Mouse (Mus musculus): ENCODE measurements around the gene Ptprg.

The Ptprg gene

GRCm38 (mm10) chr14:11817236-11817635 lies 263.9 kb downstream of the Ptprg start:
- in situ Hi-C loops (cut with MboI; ENCODE audit: low sequenced_read_pairs) = no loop called here

- in situ Hi-C loops (cut with MboI; ENCODE audit: low sequenced_read_pairs) = no loop called here
These were observed 264.7 kb downstream of the Ptprg start for GRCm38 (mm10) chr14:11818054-11818453.

GRCm38 (mm10) chr14:11818721-11819120 lies 265.4 kb downstream of the Ptprg start:
- in situ Hi-C loops (cut with MboI; ENCODE audit: low sequenced_read_pairs) = no loop called here

- in situ Hi-C loops (cut with MboI; ENCODE audit: low sequenced_read_pairs) = no loop called here
These were observed 266.0 kb downstream of the Ptprg start for GRCm38 (mm10) chr14:11819326-11819725.

GRCm38 (mm10) chr14:11822830-11823700 lies 269.7 kb downstream of the Ptprg start:
- in situ Hi-C loops (cut with MboI; ENCODE audit: low sequenced_read_pairs) = no loop called here

GRCm38 (mm10) chr14:11823701-11824095 lies 270.4 kb downstream of the Ptprg start:
- in situ Hi-C loops (cut with MboI; ENCODE audit: low sequenced_read_pairs) = no loop called here

GRCm38 (mm10) chr14:11824915-11825314 lies 271.6 kb downstream of the Ptprg start:
- in situ Hi-C loops (cut with MboI; ENCODE audit: low sequenced_read_pairs) = no loop called here

GRCm38 (mm10) chr14:11825551-11825950 lies 272.2 kb downstream of the Ptprg start:
- in situ Hi-C loops (cut with MboI; ENCODE audit: low sequenced_read_pairs) = no loop called here

GRCm38 (mm10) chr14:11828086-11828485 lies 274.8 kb downstream of the Ptprg start:
- in situ Hi-C loops (cut with MboI; ENCODE audit: low sequenced_read_pairs) = no loop called here

GRCm38 (mm10) chr14:11833678-11834077 lies 280.3 kb downstream of the Ptprg start:
- in situ Hi-C loops (cut with MboI; ENCODE audit: low sequenced_read_pairs) = no loop called here

- in situ Hi-C loops (cut with MboI; ENCODE audit: low sequenced_read_pairs) = no loop called here
These were observed 282.5 kb downstream of the Ptprg start for GRCm38 (mm10) chr14:11835706-11836445.

GRCm38 (mm10) chr14:11837714-11838113 lies 284.4 kb downstream of the Ptprg start:
- in situ Hi-C loops (cut with MboI; ENCODE audit: low sequenced_read_pairs) = no loop called here

GRCm38 (mm10) chr14:11841621-11842020 lies 288.3 kb downstream of the Ptprg start:
- in situ Hi-C loops (cut with MboI; ENCODE audit: low sequenced_read_pairs) = no loop called here

GRCm38 (mm10) chr14:11852896-11853295 lies 299.6 kb downstream of the Ptprg start:
- in situ Hi-C loops (cut with MboI; ENCODE audit: low sequenced_read_pairs) = no loop called here

GRCm38 (mm10) chr14:11855499-11855898 lies 302.2 kb downstream of the Ptprg start:
- in situ Hi-C loops (cut with MboI; ENCODE audit: low sequenced_read_pairs) = no loop called here

GRCm38 (mm10) chr14:11857928-11858481 lies 304.7 kb downstream of the Ptprg start:
- in situ Hi-C loops (cut with MboI; ENCODE audit: low sequenced_read_pairs) = no loop called here

GRCm38 (mm10) chr14:11863286-11863685 lies 310.0 kb downstream of the Ptprg start:
- in situ Hi-C loops (cut with MboI; ENCODE audit: low sequenced_read_pairs) = no loop called here

GRCm38 (mm10) chr14:11864840-11865239 lies 311.5 kb downstream of the Ptprg start:
- in situ Hi-C loops (cut with MboI; ENCODE audit: low sequenced_read_pairs) = no loop called here

- in situ Hi-C loops (cut with MboI; ENCODE audit: low sequenced_read_pairs) = no loop called here
These were observed 312.0 kb downstream of the Ptprg start for GRCm38 (mm10) chr14:11865332-11865731.

GRCm38 (mm10) chr14:11865872-11866271 lies 312.5 kb downstream of the Ptprg start:
- in situ Hi-C loops (cut with MboI; ENCODE audit: low sequenced_read_pairs) = no loop called here

- in situ Hi-C loops (cut with MboI; ENCODE audit: low sequenced_read_pairs) = no loop called here
These were observed 313.1 kb downstream of the Ptprg start for GRCm38 (mm10) chr14:11866416-11866815.

GRCm38 (mm10) chr14:11868636-11869035 lies 315.3 kb downstream of the Ptprg start:
- in situ Hi-C loops (cut with MboI; ENCODE audit: low sequenced_read_pairs) = no loop called here
